ENCODE assay signal across 10 mouse cellular contexts in genomic region chr3:146318987-146319386, GRCm38 (mm10).
DNase-seq lines count a peak whose midpoint lies in the region; ATAC-seq and TF ChIP-seq lines count a peak whose summit lies in the region.
"Had no signal": no experiment of that assay in that cellular context is flagged by ENCODE, and none has a peak within 500 bp of the region (broad histone marks: within the 10 kb centered on the region; RNA-seq: fewer than 3 reads in every experiment).

No protein-coding gene starts in this region.

- H3K27ac ChIP-seq in heart, embryonic 11.5 days (ENCODE audit: low read depth, low read length) = no peak overlapping the region
- peak overlapping the region; percentile 45 for H3K27ac ChIP-seq in embryonic facial prominence, embryonic 10.5 days (replicated peaks)
- peak overlapping the region; percentile 57 for H3K27ac ChIP-seq in hindbrain, embryonic 12.5 days
- H3K27ac ChIP-seq in midbrain, embryonic 15.5 days = peak overlapping the region; percentile 68
- H3K27ac ChIP-seq in cerebellum, adult 2 months (ENCODE audit: insufficient read depth, low read length) = no peak overlapping the region
- H3K27ac ChIP-seq: lung, embryonic 15.5 days had no signal

- TF ChIP-seq CTCF in cerebellum, adult 2 months (IDR thresholded peaks at IDR 0.05; ENCODE audit: borderline replicate concordance, insufficient read depth, low read depth, low read length) = no peak

- H3K4me2 ChIP-seq in heart, embryonic 11.5 days = no peak overlapping the region
- H3K4me2 ChIP-seq in hindbrain, embryonic 12.5 days (replicated peaks) = peak overlapping the region; percentile 31
- peak overlapping the region; percentile 39 for H3K4me2 ChIP-seq in midbrain, embryonic 15.5 days
- H3K4me2 ChIP-seq: lung, embryonic 15.5 days had no signal

- 41% methylated on average over 13 of the region's 13 CpGs for WGBS in heart, embryonic 11.5 days (ENCODE audit: insufficient replicate concordance)
- WGBS in embryonic facial prominence, embryonic 10.5 days = 23% methylated on average over 13 of the region's 13 CpGs
- WGBS in hindbrain, embryonic 12.5 days = 33% methylated on average over 13 of the region's 13 CpGs
- WGBS in midbrain, embryonic 15.5 days = 8% methylated on average over 13 of the region's 13 CpGs
- 13% methylated on average over 13 of the region's 13 CpGs for WGBS in cerebellum, adult 2 months

- DNase-seq in heart, adult 9 months (ENCODE audit: low spot score in 2 of 2) = no peak
- no peak for DNase-seq in embryonic facial prominence, embryonic 10.5 days (ENCODE audit: low spot score)
- DNase-seq in cerebellum, adult 2 months = no peak
- no peak for DNase-seq in urinary bladder, postnatal 25 days (ENCODE audit: low spot score)
- no peak for DNase-seq in gastrocnemius, postnatal 25 days
- DNase-seq: cerebellum, adult 11 months had no signal

- peak overlapping the region; percentile 54; the same call in 1 of the 2 replicates for H3K9ac ChIP-seq in heart, embryonic 11.5 days (ENCODE audit: low read depth, low read length)
- no peak overlapping the region for H3K9ac ChIP-seq in hindbrain, embryonic 12.5 days
- no peak overlapping the region; the same call in 1 of the 2 replicates for H3K9ac ChIP-seq in midbrain, embryonic 15.5 days
- H3K9ac ChIP-seq: lung, embryonic 15.5 days had no signal

- H3K9me3 ChIP-seq in heart, embryonic 11.5 days (replicated peaks; ENCODE audit: control insufficient read depth, low read length) = no peaks in the 10 kb centered on the region
- no peaks in the 10 kb centered on the region for H3K9me3 ChIP-seq in embryonic facial prominence, embryonic 10.5 days
- no peaks in the 10 kb centered on the region for H3K9me3 ChIP-seq in hindbrain, embryonic 12.5 days (replicated peaks)
- H3K9me3 ChIP-seq in midbrain, embryonic 15.5 days = no peaks in the 10 kb centered on the region
- H3K9me3 ChIP-seq: lung, embryonic 15.5 days had no signal

- H3K27me3 ChIP-seq in heart, embryonic 11.5 days (ENCODE audit: control insufficient read depth, insufficient read depth, low read length) = no peaks in the 10 kb centered on the region
- H3K27me3 ChIP-seq in embryonic facial prominence, embryonic 10.5 days (replicated peaks; ENCODE audit: low read depth, poor library complexity, severe bottlenecking) = peaks cover 15% of the 10 kb centered on the region
- H3K27me3 ChIP-seq in hindbrain, embryonic 12.5 days = peaks cover 4% of the 10 kb centered on the region
- no peaks in the 10 kb centered on the region for H3K27me3 ChIP-seq in midbrain, embryonic 15.5 days (replicated peaks)
- H3K27me3 ChIP-seq in cerebellum, adult 2 months (ENCODE audit: control insufficient read depth, insufficient read depth, low read length) = no peaks in the 10 kb centered on the region
- H3K27me3 ChIP-seq: lung, embryonic 15.5 days had no signal

- no peak for ATAC-seq in heart, embryonic 11.5 days (replicated peaks; ENCODE audit: insufficient number of reproducible peaks, low FRiP score, low TSS enrichment)
- ATAC-seq in hindbrain, embryonic 12.5 days (ENCODE audit: low FRiP score) = peak; percentile 76
- ATAC-seq in midbrain, embryonic 15.5 days (replicated peaks) = peak; percentile 83

- no peak overlapping the region for H3K4me3 ChIP-seq in heart, embryonic 11.5 days (ENCODE audit: low read depth, low read length)
- peak overlapping the region; percentile 9; the same call in 1 of the 2 replicates for H3K4me3 ChIP-seq in embryonic facial prominence, embryonic 10.5 days
- H3K4me3 ChIP-seq in hindbrain, embryonic 12.5 days = no peak overlapping the region
- no peak overlapping the region for H3K4me3 ChIP-seq in midbrain, embryonic 15.5 days
- no peak overlapping the region for H3K4me3 ChIP-seq in cerebellum, adult 2 months (replicated peaks; ENCODE audit: insufficient read depth, low read depth, low read length)
- H3K4me3 ChIP-seq: lung, embryonic 15.5 days had no signal

- H3K36me3 ChIP-seq in heart, embryonic 11.5 days (ENCODE audit: control insufficient read depth, insufficient read depth, low read length) = no peaks in the 10 kb centered on the region
- H3K36me3 ChIP-seq in embryonic facial prominence, embryonic 10.5 days (replicated peaks) = no peaks in the 10 kb centered on the region
- no peaks in the 10 kb centered on the region for H3K36me3 ChIP-seq in hindbrain, embryonic 12.5 days
- no peaks in the 10 kb centered on the region for H3K36me3 ChIP-seq in midbrain, embryonic 15.5 days (replicated peaks)
- H3K36me3 ChIP-seq: lung, embryonic 15.5 days had no signal

- no peaks in the 10 kb centered on the region for H3K4me1 ChIP-seq in heart, embryonic 11.5 days (ENCODE audit: control insufficient read depth, insufficient read depth, low read length)
- peaks cover 20% of the 10 kb centered on the region for H3K4me1 ChIP-seq in embryonic facial prominence, embryonic 10.5 days
- H3K4me1 ChIP-seq in hindbrain, embryonic 12.5 days = peaks cover 14% of the 10 kb centered on the region
- peaks cover 18% of the 10 kb centered on the region for H3K4me1 ChIP-seq in midbrain, embryonic 15.5 days
- no peaks in the 10 kb centered on the region for H3K4me1 ChIP-seq in cerebellum, adult 2 months (ENCODE audit: control insufficient read depth, insufficient read depth, low read length)
- H3K4me1 ChIP-seq: lung, embryonic 15.5 days had no signal

- TF ChIP-seq POLR2A in cerebellum, adult 2 months (IDR thresholded peaks at IDR 0.05; ENCODE audit: borderline replicate concordance, insufficient read depth, low read length) = no peak

Comparison
In these comparisons a context has a peak if more than half of its experiments do, and no peak if none do; other contexts are left out.
1. H3K27ac ChIP-seq: peak in embryonic facial prominence, embryonic 10.5 days (single experiment), hindbrain, embryonic 12.5 days (single experiment) and midbrain, embryonic 15.5 days (single experiment); none in heart, embryonic 11.5 days (single experiment) and cerebellum, adult 2 months (single experiment).